8 mouse cellular contexts compared by ENCODE assay signal in genomic region chr11:48696352-48696751, GRCm38 (mm10).
DNase-seq lines count a peak whose midpoint lies in the region; ATAC-seq and TF ChIP-seq lines count a peak whose summit lies in the region.

No protein-coding gene starts in this region.

- no peak for TF ChIP-seq CTCF in lung, postnatal 0 days (IDR thresholded peaks at IDR 0.05)

- 89% methylated on average over 2 of the region's 2 CpGs for WGBS in lung, postnatal 0 days

- H3K27me3 ChIP-seq in lung, postnatal 0 days (replicated peaks; ENCODE audit: insufficient read depth, low read length), result no peaks in the 10 kb centered on the region

- no peak overlapping the region for H3K9ac ChIP-seq in lung, postnatal 0 days (replicated peaks; ENCODE audit: low read depth)

- peak; percentile 30 for DNase-seq in adrenal gland, postnatal 14 days
- no peak for DNase-seq in adrenal gland, postnatal 4 days (ENCODE audit: low spot score in 2 of 2)
- DNase-seq in lung, postnatal 0 days (ENCODE audit: low spot score), result peak; percentile 30
- no peak for DNase-seq in lung, postnatal 25 days (ENCODE audit: low spot score)
- peak; percentile 74 for DNase-seq in embryo, embryonic 10 days (ENCODE audit: low spot score)
- peak; percentile 19 for DNase-seq in lung, postnatal 36 days
- DNase-seq in testis, postnatal 10 days (ENCODE audit: low spot score), result no peak
- DNase-seq in natural killer cell, adult 2 months (ENCODE audit: low spot score in 2 of 2), result no peak

- no peak for ATAC-seq in lung, postnatal 0 days

- no peak overlapping the region for H3K4me2 ChIP-seq in lung, postnatal 0 days (replicated peaks; ENCODE audit: low read depth, low read length)

- no peaks in the 10 kb centered on the region for H3K4me1 ChIP-seq in lung, postnatal 0 days (ENCODE audit: insufficient read depth, low read depth, low read length)

- H3K27ac ChIP-seq in lung, postnatal 0 days (ENCODE audit: low read length), result no peak overlapping the region

- H3K4me3 ChIP-seq in lung, postnatal 0 days (ENCODE audit: low read depth, low read length), result no peak overlapping the region

- no peak for TF ChIP-seq EP300 in lung, postnatal 0 days (IDR thresholded peaks at IDR 0.05)

- no peaks in the 10 kb centered on the region for H3K9me3 ChIP-seq in lung, postnatal 0 days (ENCODE audit: low read length)

- no peaks in the 10 kb centered on the region for H3K36me3 ChIP-seq in lung, postnatal 0 days (ENCODE audit: insufficient read depth, low read length)

Comparison
In these comparisons a context has a peak if more than half of its experiments do, and no peak if none do; other contexts are left out.
1. DNase-seq: peak in adrenal gland, postnatal 14 days (single experiment), lung, postnatal 0 days (single experiment), embryo, embryonic 10 days (single experiment) and lung, postnatal 36 days (single experiment); none in adrenal gland, postnatal 4 days (0 of 2), lung, postnatal 25 days (single experiment), testis, postnatal 10 days (single experiment) and natural killer cell, adult 2 months (0 of 2).